Mouse (Mus musculus): ENCODE results near the gene Abcb9. TPM values are rescaled to one million over a fixed set of nuclear protein-coding genes. Genes with fewer than 3 reads are reported as not detected.

Gene Abcb9
- polyA plus RNA-seq, 1 experiment, result 3.8 TPM

DNA sequence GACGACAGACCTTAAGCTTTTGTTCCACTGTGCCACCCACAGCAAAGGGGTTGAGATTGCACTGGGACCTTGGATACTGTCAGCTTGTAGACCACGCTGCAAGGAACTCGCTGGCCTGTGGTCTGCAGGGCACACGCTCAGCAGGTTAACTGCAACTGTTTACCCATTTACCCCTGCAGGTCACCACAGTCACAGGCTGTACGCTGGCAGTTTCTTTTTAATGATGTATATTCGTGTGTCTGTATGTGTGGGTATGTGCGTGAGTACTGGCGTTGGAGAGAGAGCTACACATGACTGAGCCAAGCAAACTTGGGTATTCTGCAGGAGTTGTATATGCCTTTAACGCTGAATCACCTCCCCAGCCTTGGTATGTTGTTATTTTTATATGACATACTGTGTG lies 76.9 kb downstream of the Abcb9 start:
- TF ChIP-seq CTCF (IDR thresholded peaks at IDR 0.05; ENCODE audit: borderline replicate concordance, insufficient read depth, low read length) (no peak), POLR2A (IDR thresholded peaks at IDR 0.05; ENCODE audit: low read depth, low read length) (no peak)
- peaks cover 4% of the 10 kb centered on the region for H3K4me1 ChIP-seq (ENCODE audit: control insufficient read depth, insufficient read depth, low read length)
- H3K27ac ChIP-seq (ENCODE audit: insufficient read depth, low read length), result no peak overlapping the region

DNA sequence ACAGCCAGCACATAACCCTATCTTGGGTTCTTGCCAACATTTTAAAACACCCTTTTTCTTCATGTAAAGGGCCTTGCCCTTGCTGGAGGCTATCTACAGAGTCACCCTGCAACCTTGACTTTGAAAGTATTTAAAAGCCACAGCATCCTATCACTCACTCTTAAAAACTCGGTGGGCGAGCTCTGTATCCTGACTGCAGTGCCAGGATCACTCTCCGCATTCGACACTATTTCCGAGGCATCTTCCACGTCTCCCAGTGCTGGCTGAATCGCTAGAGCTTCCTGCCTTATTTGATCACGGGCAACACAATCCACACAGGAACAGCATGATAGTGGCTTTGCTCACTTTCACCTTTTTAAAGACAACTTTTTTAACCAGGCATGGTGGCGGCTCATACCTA lies 77.7 kb downstream of the Abcb9 start:
- peaks cover 4% of the 10 kb centered on the region for H3K4me1 ChIP-seq (ENCODE audit: control insufficient read depth, insufficient read depth, low read length)
- TF ChIP-seq POLR2A (IDR thresholded peaks at IDR 0.05; ENCODE audit: low read depth, low read length), result no peak
- no peak for TF ChIP-seq CTCF (IDR thresholded peaks at IDR 0.05; ENCODE audit: borderline replicate concordance, insufficient read depth, low read length)
- H3K4me3 ChIP-seq (ENCODE audit: insufficient read depth, low read length), result no peak overlapping the region
- no peak overlapping the region for H3K27ac ChIP-seq (ENCODE audit: insufficient read depth, low read length)

More for the DNA sequence above, 76.9 kb downstream of the Abcb9 start:
- no peak overlapping the region for H3K4me3 ChIP-seq (ENCODE audit: insufficient read depth, low read length)

DNA sequence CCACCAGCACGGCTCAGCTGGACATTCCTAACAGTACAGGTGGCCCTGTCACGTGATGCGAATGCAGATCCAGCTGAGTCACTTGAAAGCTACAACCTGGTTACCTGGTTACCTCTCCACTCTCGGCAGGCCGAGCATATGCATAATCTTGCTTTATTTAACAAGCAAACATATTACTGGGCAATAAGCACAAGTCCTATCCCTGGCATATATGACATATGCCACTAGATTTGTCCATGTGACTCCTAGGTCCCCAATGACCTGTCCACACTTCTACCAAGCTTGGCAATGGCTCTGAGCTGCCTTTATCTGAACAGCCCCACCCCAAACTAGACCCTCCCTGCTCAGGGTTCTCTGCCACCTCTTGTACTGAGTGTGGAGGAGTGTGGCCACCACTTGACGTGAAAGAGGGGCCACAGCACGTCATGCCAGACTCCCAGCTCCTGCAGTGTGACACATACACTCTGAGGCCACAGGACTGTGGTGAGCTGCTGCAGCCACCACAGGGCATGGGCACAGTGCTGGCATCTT lies 79.2 kb downstream of the Abcb9 start:
- TF ChIP-seq POLR2A (IDR thresholded peaks at IDR 0.05; ENCODE audit: low read depth, low read length) (no peak), CTCF (IDR thresholded peaks at IDR 0.05; ENCODE audit: borderline replicate concordance, insufficient read depth, low read length) (no peak)
- no peak overlapping the region for H3K4me3 ChIP-seq (ENCODE audit: insufficient read depth, low read length)
- H3K4me1 ChIP-seq (ENCODE audit: control insufficient read depth, insufficient read depth, low read length), result peaks cover 6% of the 10 kb centered on the region
- H3K27ac ChIP-seq (ENCODE audit: insufficient read depth, low read length), result no peak overlapping the region

DNA sequence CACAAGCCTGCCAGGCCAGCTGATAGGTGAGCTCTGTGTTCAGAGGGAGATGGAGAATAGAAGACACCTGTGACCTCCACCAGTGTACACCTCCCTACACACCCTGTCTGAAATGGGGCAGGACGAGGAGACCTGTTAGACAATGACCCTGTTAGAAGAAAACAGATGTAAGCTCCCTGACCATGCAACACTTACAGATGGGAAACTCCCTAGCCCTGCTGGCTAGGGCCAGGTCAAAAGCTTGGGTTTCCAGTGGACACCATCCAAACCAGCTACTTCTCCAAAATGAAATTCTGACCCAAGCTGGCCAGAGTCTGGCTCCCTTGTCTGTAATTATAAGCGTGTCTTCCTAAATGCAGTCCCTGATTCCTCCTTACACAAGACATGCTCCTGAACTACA lies 79.9 kb downstream of the Abcb9 start:
- Histone ChIP-seq H3K27ac (ENCODE audit: insufficient read depth, low read length) (no peak overlapping the region), H3K4me3 (ENCODE audit: insufficient read depth, low read length) (no peak overlapping the region), H3K4me1 (ENCODE audit: control insufficient read depth, insufficient read depth, low read length) (peaks cover 6% of the 10 kb centered on the region)
- no peak for TF ChIP-seq CTCF (IDR thresholded peaks at IDR 0.05; ENCODE audit: borderline replicate concordance, insufficient read depth, low read length)
- TF ChIP-seq POLR2A (IDR thresholded peaks at IDR 0.05; ENCODE audit: low read depth, low read length), result no peak

DNA sequence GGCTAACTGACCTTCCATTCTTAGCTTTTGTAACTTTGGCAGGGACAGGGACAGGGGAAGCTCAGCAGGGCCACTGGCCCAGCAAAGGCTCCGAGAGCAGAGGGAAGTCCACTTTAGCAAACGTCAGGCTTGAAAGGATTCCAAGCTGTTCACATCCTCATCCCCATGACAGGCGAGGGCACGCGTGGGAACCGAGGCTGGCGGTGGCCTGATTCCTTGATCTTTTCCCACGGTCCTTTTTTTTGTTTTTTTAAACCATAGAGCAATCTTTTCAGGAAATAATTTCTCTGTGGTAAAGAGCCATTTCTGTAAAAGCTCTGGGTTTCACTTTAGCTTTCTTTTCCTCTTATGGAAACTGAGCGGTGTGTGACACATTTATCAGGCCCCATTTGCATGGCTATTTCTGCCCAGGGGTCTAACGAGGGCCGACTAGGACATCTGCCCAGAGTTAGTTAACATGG lies 80.8 kb downstream of the Abcb9 start:
- Histone ChIP-seq H3K27ac (ENCODE audit: insufficient read depth, low read length) (peak overlapping the region; percentile 62), H3K4me1 (ENCODE audit: control insufficient read depth, insufficient read depth, low read length) (peaks cover 6% of the 10 kb centered on the region; the same call in 1 of the 2 replicates), H3K4me3 (ENCODE audit: insufficient read depth, low read length) (no peak overlapping the region)
- no peak for TF ChIP-seq CTCF (IDR thresholded peaks at IDR 0.05; ENCODE audit: borderline replicate concordance, insufficient read depth, low read length)
- no peak for TF ChIP-seq POLR2A (IDR thresholded peaks at IDR 0.05; ENCODE audit: low read depth, low read length)

DNA sequence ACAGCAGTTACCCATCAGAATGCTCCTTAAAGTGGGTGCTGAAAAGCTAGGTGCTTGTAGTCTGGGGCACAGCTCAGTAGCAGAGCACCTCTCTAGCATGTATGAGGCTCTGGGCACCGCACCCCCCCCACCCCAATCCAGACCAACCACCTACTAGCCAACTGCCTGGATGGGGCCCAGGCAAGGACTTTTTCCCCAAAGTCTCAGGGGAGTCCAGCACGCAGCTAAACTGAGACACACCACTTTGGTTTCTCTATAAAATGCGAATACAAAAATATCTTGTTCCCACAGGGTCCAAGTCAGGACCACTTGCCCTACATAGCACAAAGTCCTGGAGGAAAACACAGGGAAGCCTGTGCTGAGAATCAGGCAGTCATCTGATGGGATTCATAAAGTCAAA lies 81.4 kb downstream of the Abcb9 start:
- Histone ChIP-seq H3K4me1 (ENCODE audit: control insufficient read depth, insufficient read depth, low read length) (peaks cover 6% of the 10 kb centered on the region; the same call in 1 of the 2 replicates), H3K27ac (ENCODE audit: insufficient read depth, low read length) (peak overlapping the region; percentile 62), H3K4me3 (ENCODE audit: insufficient read depth, low read length) (no peak overlapping the region)
- no peak for TF ChIP-seq POLR2A (IDR thresholded peaks at IDR 0.05; ENCODE audit: low read depth, low read length)

DNA sequence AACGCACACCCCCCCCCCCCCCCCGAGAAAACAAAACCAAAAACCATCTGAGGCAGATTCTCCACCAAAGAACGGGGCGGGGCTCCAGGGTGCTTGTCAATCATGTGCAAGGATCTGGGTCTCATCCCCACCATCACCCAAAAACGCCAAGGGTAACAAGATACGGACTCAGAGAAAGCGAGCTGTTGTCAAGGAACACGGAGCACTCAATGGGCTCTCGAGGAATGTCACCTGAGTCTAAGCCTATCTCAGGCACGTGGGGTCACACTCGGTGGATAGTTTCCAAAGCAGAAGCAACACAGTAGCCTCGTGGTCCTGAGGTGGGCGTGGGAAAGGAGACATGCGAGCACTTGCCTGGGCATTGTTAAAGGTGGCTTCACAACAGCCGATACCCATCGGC lies 81.9 kb downstream of the Abcb9 start:
- TF ChIP-seq CTCF (IDR thresholded peaks at IDR 0.05; ENCODE audit: borderline replicate concordance, insufficient read depth, low read length) (no peak), POLR2A (IDR thresholded peaks at IDR 0.05; ENCODE audit: low read depth, low read length) (no peak)
- Histone ChIP-seq H3K27ac (ENCODE audit: insufficient read depth, low read length) (no peak overlapping the region), H3K4me3 (ENCODE audit: insufficient read depth, low read length) (no peak overlapping the region), H3K4me1 (ENCODE audit: control insufficient read depth, insufficient read depth, low read length) (peaks cover 6% of the 10 kb centered on the region; the same call in 1 of the 2 replicates)

DNA sequence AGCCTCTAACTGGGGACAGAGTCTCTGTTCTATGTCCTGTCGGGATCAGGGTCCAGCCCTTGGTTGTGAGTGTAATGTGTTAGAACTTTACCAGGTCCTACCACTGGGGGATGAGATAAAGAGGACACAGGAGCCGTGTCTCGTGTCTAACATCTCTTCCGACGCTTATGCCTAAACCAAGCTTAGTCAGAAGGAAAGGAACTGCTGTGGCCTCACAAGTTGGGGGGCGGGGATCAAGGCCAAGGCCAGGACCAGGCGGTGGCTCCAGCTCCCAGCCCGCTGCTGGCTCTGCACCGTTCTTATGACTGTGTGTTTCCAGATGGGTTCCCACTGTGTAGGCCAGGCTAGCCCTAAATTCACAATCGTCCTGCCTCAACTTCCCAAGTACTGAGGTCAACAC lies 82.7 kb downstream of the Abcb9 start:
- H3K27ac ChIP-seq (ENCODE audit: insufficient read depth, low read length), result no peak overlapping the region
- H3K4me1 ChIP-seq (ENCODE audit: control insufficient read depth, insufficient read depth, low read length), result peaks cover 7% of the 10 kb centered on the region; the same call in 1 of the 2 replicates
- no peak overlapping the region for H3K4me3 ChIP-seq (ENCODE audit: insufficient read depth, low read length)
- TF ChIP-seq CTCF (IDR thresholded peaks at IDR 0.05; ENCODE audit: borderline replicate concordance, insufficient read depth, low read length) (no peak), POLR2A (IDR thresholded peaks at IDR 0.05; ENCODE audit: low read depth, low read length) (no peak)

DNA sequence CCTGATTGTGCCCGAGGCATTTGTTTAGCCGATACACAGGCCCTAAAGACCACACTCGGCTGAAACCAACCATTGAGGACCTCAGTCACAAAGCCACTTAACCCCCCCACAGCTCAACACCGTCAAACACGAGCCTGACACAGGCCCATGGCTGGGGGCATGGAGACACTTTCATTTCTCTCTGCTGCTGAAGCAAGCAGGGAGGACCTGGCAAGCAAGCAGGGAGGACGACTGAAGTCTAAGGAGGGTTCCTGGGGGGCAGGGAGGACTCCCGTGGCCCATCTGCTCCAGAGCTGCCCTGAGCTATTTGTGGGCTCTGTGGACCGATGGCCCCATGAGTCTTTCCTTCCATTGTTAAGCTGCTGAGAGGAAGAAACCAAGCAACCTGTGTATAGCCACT lies 83.7 kb downstream of the Abcb9 start:
- TF ChIP-seq CTCF (IDR thresholded peaks at IDR 0.05; ENCODE audit: borderline replicate concordance, insufficient read depth, low read length), result no peak
- no peak for TF ChIP-seq POLR2A (IDR thresholded peaks at IDR 0.05; ENCODE audit: low read depth, low read length)
- Histone ChIP-seq H3K27ac (ENCODE audit: insufficient read depth, low read length) (peak overlapping the region; percentile 49), H3K4me1 (ENCODE audit: control insufficient read depth, insufficient read depth, low read length) (peaks cover 15% of the 10 kb centered on the region), H3K4me3 (ENCODE audit: insufficient read depth, low read length) (no peak overlapping the region)

Other genes starting within 250 kb of the Abcb9 start
- gene Hcar2, start 230.3 kb downstream of the Abcb9 start, polyA plus RNA-seq (2011; ENCODE audit: insufficient read length, low read depth, missing spikeins), result not detected in 2 replicates
- 0.16 TPM in 1 of 2 replicates, not detected in the other for gene Hcar1, start 215.8 kb downstream of the Abcb9 start, polyA plus RNA-seq (2011; ENCODE audit: insufficient read length, low read depth, missing spikeins)
- 110 and 137 TPM in 2 replicates for gene Denr, start 188.6 kb downstream of the Abcb9 start, polyA plus RNA-seq (2011; ENCODE audit: insufficient read length, low read depth, missing spikeins)
- gene Gm43518, start 168.4 kb downstream of the Abcb9 start, polyA plus RNA-seq (2011; ENCODE audit: insufficient read length, low read depth, missing spikeins), result 1.4 and 2.0 TPM in 2 replicates
- 3.1 and 8.0 TPM in 2 replicates for gene Ccdc62, start 165.1 kb downstream of the Abcb9 start, polyA plus RNA-seq (2011; ENCODE audit: insufficient read length, low read depth, missing spikeins)
- 5.9 and 6.2 TPM in 2 replicates for gene Hip1r, start 122.2 kb downstream of the Abcb9 start, polyA plus RNA-seq (2011; ENCODE audit: insufficient read length, low read depth, missing spikeins)
- gene Vps37b, start 63.5 kb downstream of the Abcb9 start, polyA plus RNA-seq (2011; ENCODE audit: insufficient read length, low read depth, missing spikeins), result 12.6 and 13.1 TPM in 2 replicates
- gene Ogfod2, start 16.5 kb upstream of the Abcb9 start, polyA plus RNA-seq (2011; ENCODE audit: insufficient read length, low read depth, missing spikeins), result 9.6 and 12.8 TPM in 2 replicates
- 46.4 and 57.0 TPM in 2 replicates for gene Arl6ip4, start 20.3 kb upstream of the Abcb9 start, polyA plus RNA-seq (2011; ENCODE audit: insufficient read length, low read depth, missing spikeins)
- 22.7 and 28.9 TPM in 2 replicates for gene Pitpnm2, start 154.0 kb upstream of the Abcb9 start, polyA plus RNA-seq (2011; ENCODE audit: insufficient read length, low read depth, missing spikeins)
- 9.4 and 15.0 TPM in 2 replicates for gene Mphosph9, start 232.2 kb upstream of the Abcb9 start, polyA plus RNA-seq (2011; ENCODE audit: insufficient read length, low read depth, missing spikeins)
- 11.8 and 12.9 TPM in 2 replicates for gene 2810006K23Rik, start 232.3 kb upstream of the Abcb9 start, polyA plus RNA-seq (2011; ENCODE audit: insufficient read length, low read depth, missing spikeins)